Mouse (Mus musculus): ENCODE measurements around the gene Fgfr2.
A peak's percentile ranks its signal among the peaks of the same experiment; 100 is the strongest.

Fgfr2 gene

GRCm38 (mm10) chr7:131333564-131333963 is 1789.6 kb downstream of the Fgfr2 start, which contains the start of gene Fam24a:
Gene Fam24a (plus strand): TSS chr7:131333864.
- DNase-seq (ENCODE audit: low spot score), result no peak

- DNase-seq (ENCODE audit: low spot score), result no peak
These were observed 1791.5 kb downstream of the Fgfr2 start for GRCm38 (mm10) chr7:131331688-131332087.

GRCm38 (mm10) chr7:131329416-131329815 is 1793.7 kb downstream of the Fgfr2 start, which contains the start of gene Fam24b:
Gene Fam24b (minus strand): TSS chr7:131329516.
- DNase-seq (ENCODE audit: low spot score), result no peak

- DNase-seq (ENCODE audit: low spot score), result no peak
These were observed 1796.1 kb downstream of the Fgfr2 start for GRCm38 (mm10) chr7:131327054-131327453.

- DNase-seq (ENCODE audit: low spot score), result no peak
These were observed 1801.0 kb downstream of the Fgfr2 start, which contains the start of gene Cuzd1 for GRCm38 (mm10) chr7:131322192-131322591. Gene Cuzd1 (minus strand): TSS chr7:131322292.

- no peak for DNase-seq (ENCODE audit: low spot score)
These were observed 1804.8 kb downstream of the Fgfr2 start for GRCm38 (mm10) chr7:131318340-131318739.

GRCm38 (mm10) chr7:131317587-131317986 is 1805.6 kb downstream of the Fgfr2 start:
- DNase-seq (ENCODE audit: low spot score), result no peak

- no peak for DNase-seq (ENCODE audit: low spot score)
These were observed 1808.7 kb downstream of the Fgfr2 start for GRCm38 (mm10) chr7:131314493-131314892.

- no peak for DNase-seq (ENCODE audit: low spot score)
These were observed 1816.4 kb downstream of the Fgfr2 start for GRCm38 (mm10) chr7:131306733-131307132.

GRCm38 (mm10) chr7:131303340-131303739 is 1819.8 kb downstream of the Fgfr2 start:
- DNase-seq (ENCODE audit: low spot score), result no peak

GRCm38 (mm10) chr7:131297151-131297550 is 1826.0 kb downstream of the Fgfr2 start:
- no peak for DNase-seq (ENCODE audit: low spot score)

- DNase-seq (ENCODE audit: low spot score), result no peak
These were observed 1857.3 kb downstream of the Fgfr2 start for GRCm38 (mm10) chr7:131265851-131266250.

- DNase-seq (ENCODE audit: low spot score), result no peak
These were observed 1858.9 kb downstream of the Fgfr2 start for GRCm38 (mm10) chr7:131264251-131264650.

- no peak for DNase-seq (ENCODE audit: low spot score)
These were observed 1862.2 kb downstream of the Fgfr2 start for GRCm38 (mm10) chr7:131260946-131261345.

GRCm38 (mm10) chr7:131257309-131257708 is 1865.8 kb downstream of the Fgfr2 start:
- DNase-seq (ENCODE audit: low spot score), result no peak

GRCm38 (mm10) chr7:131256841-131257240 is 1866.3 kb downstream of the Fgfr2 start:
- DNase-seq (ENCODE audit: low spot score), result no peak

- no peak for DNase-seq (ENCODE audit: low spot score)
These were observed 1878.2 kb downstream of the Fgfr2 start for GRCm38 (mm10) chr7:131244993-131245392.

- DNase-seq (ENCODE audit: low spot score), result no peak
These were observed 1887.1 kb downstream of the Fgfr2 start for GRCm38 (mm10) chr7:131236091-131236490.

GRCm38 (mm10) chr7:131223086-131223485 is 1900.1 kb downstream of the Fgfr2 start:
- DNase-seq (ENCODE audit: low spot score), result no peak

- no peak for DNase-seq (ENCODE audit: low spot score)
These were observed 1935.2 kb downstream of the Fgfr2 start for GRCm38 (mm10) chr7:131187996-131188395.

- DNase-seq (ENCODE audit: low spot score), result no peak
These were observed 1936.1 kb downstream of the Fgfr2 start for GRCm38 (mm10) chr7:131187047-131187446.

- DNase-seq (ENCODE audit: low spot score), result no peak
These were observed 1938.8 kb downstream of the Fgfr2 start for GRCm38 (mm10) chr7:131184339-131184738.

- peak; percentile 6 for DNase-seq (ENCODE audit: low spot score)
These were observed 1940.5 kb downstream of the Fgfr2 start for GRCm38 (mm10) chr7:131182685-131183084.

- no peak for DNase-seq (ENCODE audit: low spot score)
These were observed 1949.0 kb downstream of the Fgfr2 start, which contains the start of gene 5430419D17Rik for GRCm38 (mm10) chr7:131174121-131174520. Gene 5430419D17Rik (plus strand): TSS chr7:131174402.
